In genomic region chr6:4507323-4507722, GRCm38 (mm10) we compare ENCODE assay signal across 11 mouse cellular contexts. TPM values are rescaled to one million over a fixed set of nuclear protein-coding genes. Genes with fewer than 3 reads are reported as not detected.
DNase-seq lines count a peak whose midpoint lies in the region; ATAC-seq and TF ChIP-seq lines count a peak whose summit lies in the region.
"Had no signal": no experiment of that assay in that cellular context is flagged by ENCODE, and none has a peak within 500 bp of the region (broad histone marks: within the 10 kb centered on the region; RNA-seq: fewer than 3 reads in every experiment).

No protein-coding gene starts in this region.

- no peaks in the 10 kb centered on the region for H3K36me3 ChIP-seq in heart, embryonic 15.5 days
- no peaks in the 10 kb centered on the region for H3K36me3 ChIP-seq in lung, postnatal 0 days (ENCODE audit: insufficient read depth, low read length)
- no peaks in the 10 kb centered on the region for H3K36me3 ChIP-seq in intestine, embryonic 16.5 days (ENCODE audit: control insufficient read depth, insufficient read depth, low read length)
- peaks cover 8% of the 10 kb centered on the region for H3K36me3 ChIP-seq in stomach, embryonic 16.5 days (ENCODE audit: control insufficient read depth, insufficient read depth, low read length)
- H3K36me3 ChIP-seq: forebrain, embryonic 10.5 days had no signal

- H3K4me3 ChIP-seq in heart, embryonic 15.5 days: peak overlapping the region; percentile 48
- no peak overlapping the region for H3K4me3 ChIP-seq in lung, postnatal 0 days (ENCODE audit: low read depth, low read length)
- peak overlapping the region; percentile 35 for H3K4me3 ChIP-seq in intestine, embryonic 16.5 days (ENCODE audit: low read length)
- peak overlapping the region; percentile 65 for H3K4me3 ChIP-seq in stomach, embryonic 16.5 days (replicated peaks; ENCODE audit: low read length)

- H3K9me3 ChIP-seq in heart, embryonic 15.5 days (replicated peaks): no peaks in the 10 kb centered on the region
- H3K9me3 ChIP-seq in lung, postnatal 0 days (ENCODE audit: low read length): no peaks in the 10 kb centered on the region
- no peaks in the 10 kb centered on the region for H3K9me3 ChIP-seq in intestine, embryonic 16.5 days (ENCODE audit: control insufficient read depth, low read length)
- H3K9me3 ChIP-seq in stomach, embryonic 16.5 days (replicated peaks; ENCODE audit: control insufficient read depth, low read length): no peaks in the 10 kb centered on the region
- H3K9me3 ChIP-seq: forebrain, embryonic 10.5 days had no signal

- H3K27me3 ChIP-seq in heart, embryonic 15.5 days: 0 out of 2 replicates have a peak, but pooled peaks cover 3% of the 10 kb centered on the region
- H3K27me3 ChIP-seq in lung, postnatal 0 days (replicated peaks; ENCODE audit: insufficient read depth, low read length): no peaks in the 10 kb centered on the region
- 0 out of 2 replicates have a peak, but pooled peaks cover 4% of the 10 kb centered on the region for H3K27me3 ChIP-seq in intestine, embryonic 16.5 days (replicated peaks; ENCODE audit: control insufficient read depth, insufficient read depth, low read length)
- H3K27me3 ChIP-seq in stomach, embryonic 16.5 days (ENCODE audit: control insufficient read depth, insufficient read depth, low read length): no peaks in the 10 kb centered on the region

- no peak for TF ChIP-seq EP300 in lung, postnatal 0 days (IDR thresholded peaks at IDR 0.05)

- peak overlapping the region; percentile 90 for H3K4me2 ChIP-seq in heart, embryonic 15.5 days
- peak overlapping the region; percentile 66; the same call in 1 of the 2 replicates for H3K4me2 ChIP-seq in lung, postnatal 0 days (replicated peaks; ENCODE audit: low read depth, low read length)
- peak overlapping the region; percentile 40 for H3K4me2 ChIP-seq in intestine, embryonic 16.5 days (ENCODE audit: low read depth, low read length)
- H3K4me2 ChIP-seq in stomach, embryonic 16.5 days (ENCODE audit: low read depth, low read length): peak overlapping the region; percentile 70

- H3K9ac ChIP-seq in heart, embryonic 15.5 days: no peak overlapping the region
- H3K9ac ChIP-seq in lung, postnatal 0 days (replicated peaks; ENCODE audit: low read depth): no peak overlapping the region
- peak overlapping the region; percentile 24; the same call in 1 of the 2 replicates for H3K9ac ChIP-seq in intestine, embryonic 16.5 days (ENCODE audit: low read depth, low read length)
- H3K9ac ChIP-seq in stomach, embryonic 16.5 days (ENCODE audit: low read length): peak overlapping the region; percentile 55

- no peak for DNase-seq in heart, adult 8-10 months (ENCODE audit: low spot score)
- DNase-seq in lung, postnatal 0 days (ENCODE audit: low spot score): peak; percentile 28
- no peak for DNase-seq in lung, postnatal 4 days
- DNase-seq in thymus, postnatal 0 days (ENCODE audit: low spot score): no peak
- DNase-seq in adrenal gland, postnatal 36 days: no peak
- DNase-seq: cerebellum, postnatal 25 days; kidney, adult 2 months had no signal

- TF ChIP-seq CTCF in lung, postnatal 0 days (IDR thresholded peaks at IDR 0.05): no peak

- no peak for ATAC-seq in heart, embryonic 15.5 days (replicated peaks; ENCODE audit: insufficient number of reproducible peaks, insufficient read depth, low FRiP score, low read depth)
- ATAC-seq in lung, postnatal 0 days: no peak
- ATAC-seq in intestine, embryonic 16.5 days: no peak
- ATAC-seq in stomach, embryonic 16.5 days (ENCODE audit: insufficient read depth, low FRiP score): no peak

- 59% methylated on average over 1 of the region's 1 CpGs for WGBS in heart, embryonic 15.5 days
- WGBS in lung, postnatal 0 days: 70% methylated on average over 1 of the region's 1 CpGs
- 73% methylated on average over 1 of the region's 1 CpGs for WGBS in intestine, embryonic 16.5 days
- WGBS in stomach, embryonic 16.5 days: 59% methylated on average over 1 of the region's 1 CpGs

- no peak overlapping the region for H3K27ac ChIP-seq in heart, embryonic 15.5 days
- no peak overlapping the region for H3K27ac ChIP-seq in lung, postnatal 0 days (ENCODE audit: low read length)
- H3K27ac ChIP-seq in intestine, embryonic 16.5 days (ENCODE audit: low read length): no peak overlapping the region
- no peak overlapping the region for H3K27ac ChIP-seq in stomach, embryonic 16.5 days (ENCODE audit: low read length)
- H3K27ac ChIP-seq: forebrain, embryonic 10.5 days had no signal

- H3K4me1 ChIP-seq in heart, embryonic 15.5 days (replicated peaks): peaks cover 7% of the 10 kb centered on the region; the same call in 1 of the 2 replicates
- H3K4me1 ChIP-seq in lung, postnatal 0 days (ENCODE audit: insufficient read depth, low read depth, low read length): no peaks in the 10 kb centered on the region
- 0 out of 2 replicates have a peak, but pooled peaks cover 5% of the 10 kb centered on the region for H3K4me1 ChIP-seq in intestine, embryonic 16.5 days (ENCODE audit: control insufficient read depth, insufficient read depth, low read length)
- peaks cover 13% of the 10 kb centered on the region for H3K4me1 ChIP-seq in stomach, embryonic 16.5 days (ENCODE audit: control insufficient read depth, insufficient read depth, low read length)

RNA-seq across cellular contexts. Expression of gene Col1a2, which starts 2.7 kb away (rescaled TPM):
- 469 and 631 TPM in 2 replicates for polyA plus RNA-seq in heart, embryonic 15.5 days (2015; fragmentation: Nextera tagmentation; extraction: Ambion mirVana)
- 10 to 100 TPM; 37.7 to 60.4 (median 58.0) TPM for total RNA-seq in heart, adult 8-10 months (2022)
- 349 and 355 TPM in 2 replicates for polyA plus RNA-seq in lung, postnatal 0 days (2015; fragmentation: Nextera tagmentation; extraction: Ambion mirVana)
- 449 and 476 TPM in 2 replicates for polyA plus RNA-seq in intestine, embryonic 16.5 days (2015; fragmentation: Nextera tagmentation; extraction: Ambion mirVana)
- 1,169 and 1,212 TPM in 2 replicates for polyA plus RNA-seq in stomach, embryonic 16.5 days (2015; fragmentation: Nextera tagmentation; extraction: Ambion mirVana)
- 51.4 and 59.0 TPM in 2 replicates for polyA plus RNA-seq in thymus, postnatal 0 days (2015; fragmentation: Nextera tagmentation; extraction: Ambion mirVana)
- total RNA-seq in adrenal gland, postnatal 36 days (2021): 100 to 1,000 TPM; 123 to 220 TPM

Comparison
In these comparisons a context has a peak if more than half of its experiments do, and no peak if none do; other contexts are left out.
1. H3K4me2 ChIP-seq: peak in every context shown above with its lines; median percentile 90 in heart, embryonic 15.5 days; 70 in stomach, embryonic 16.5 days; 66 in lung, postnatal 0 days; 40 in intestine, embryonic 16.5 days.
2. H3K9ac ChIP-seq: peak in intestine, embryonic 16.5 days (single experiment) and stomach, embryonic 16.5 days (single experiment); none in heart, embryonic 15.5 days (single experiment) and lung, postnatal 0 days (single experiment).